9 mouse cellular contexts compared by ENCODE assay signal in genomic region chr17:84003489-84004234, GRCm38 (mm10).
DNase-seq lines count a peak whose midpoint lies in the region; ATAC-seq and TF ChIP-seq lines count a peak whose summit lies in the region.
"Had no signal": no experiment of that assay in that cellular context is flagged by ENCODE, and none has a peak within 500 bp of the region (broad histone marks: within the 10 kb centered on the region; RNA-seq: fewer than 3 reads in every experiment).

No protein-coding gene starts in this region.

- no peak overlapping the region for H3K9ac ChIP-seq in heart, embryonic 12.5 days
- no peak overlapping the region for H3K9ac ChIP-seq in limb, embryonic 13.5 days
- H3K9ac ChIP-seq: neural tube, embryonic 12.5 days had no signal

- H3K36me3 ChIP-seq in heart, embryonic 10.5 days = no peaks in the 10 kb centered on the region
- no peaks in the 10 kb centered on the region for H3K36me3 ChIP-seq in heart, embryonic 12.5 days
- H3K36me3 ChIP-seq in E14TG2a.4 (ENCODE audit: insufficient read depth, low read length) = no peaks in the 10 kb centered on the region
- H3K36me3 ChIP-seq in limb, embryonic 13.5 days = no peaks in the 10 kb centered on the region
- H3K36me3 ChIP-seq: neural tube, embryonic 12.5 days had no signal

- H3K27ac ChIP-seq in heart, embryonic 10.5 days = peak overlapping the region; percentile 64; the same call in 1 of the 2 replicates
- no peak overlapping the region for H3K27ac ChIP-seq in heart, embryonic 12.5 days (ENCODE audit: poor library complexity, severe bottlenecking)
- H3K27ac ChIP-seq in embryonic fibroblast, embryonic 13.5 days (ENCODE audit: insufficient read depth, low read length) = peak overlapping the region; percentile 92
- H3K27ac ChIP-seq in limb, embryonic 13.5 days = peak overlapping the region; percentile 79
- H3K27ac ChIP-seq: neural tube, embryonic 12.5 days had no signal

- H3K4me1 ChIP-seq in heart, embryonic 10.5 days = peaks cover 23% of the 10 kb centered on the region
- 0 out of 2 replicates have a peak, but pooled peaks cover 2% of the 10 kb centered on the region for H3K4me1 ChIP-seq in heart, embryonic 12.5 days (replicated peaks)
- peaks cover 92% of the 10 kb centered on the region for H3K4me1 ChIP-seq in E14TG2a.4 (replicated peaks; ENCODE audit: low read depth, low read length)
- peaks cover 11% of the 10 kb centered on the region for H3K4me1 ChIP-seq in embryonic fibroblast, embryonic 13.5 days (ENCODE audit: control insufficient read depth, insufficient read depth, low read length)
- peaks cover 54% of the 10 kb centered on the region for H3K4me1 ChIP-seq in limb, embryonic 13.5 days

- no peak overlapping the region for H3K4me2 ChIP-seq in heart, embryonic 12.5 days
- H3K4me2 ChIP-seq in limb, embryonic 13.5 days (replicated peaks) = no peak overlapping the region
- H3K4me2 ChIP-seq: neural tube, embryonic 12.5 days had no signal

- ATAC-seq in heart, embryonic 12.5 days (ENCODE audit: insufficient number of reproducible peaks, low FRiP score) = no peak
- ATAC-seq in limb, embryonic 13.5 days (ENCODE audit: low FRiP score, low read depth) = no peak

- peak; percentile 35; the same call in 1 of the 2 replicates for TF ChIP-seq POLR2A in embryonic fibroblast, embryonic 13.5 days (IDR thresholded peaks at IDR 0.05; ENCODE audit: low read depth, low read length)

- no peak overlapping the region for H3K4me3 ChIP-seq in heart, embryonic 10.5 days
- no peak overlapping the region for H3K4me3 ChIP-seq in heart, embryonic 12.5 days
- peak overlapping the region; percentile 52 for H3K4me3 ChIP-seq in E14TG2a.4 (replicated peaks; ENCODE audit: low read length)
- no peak overlapping the region for H3K4me3 ChIP-seq in embryonic fibroblast, embryonic 13.5 days (ENCODE audit: insufficient read depth, low read length)
- H3K4me3 ChIP-seq in limb, embryonic 13.5 days = no peak overlapping the region
- H3K4me3 ChIP-seq: neural tube, embryonic 12.5 days had no signal

- DNase-seq in heart, embryonic 10.5 days (ENCODE audit: low spot score) = no peak
- no peak for DNase-seq in thymus, postnatal 25 days
- no peak for DNase-seq in cerebellum, adult 9-11 months
- no peak for DNase-seq in layer of hippocampus, adult 9-11 months

- no peak for TF ChIP-seq CTCF in E14TG2a.4 (conservative IDR thresholded peaks at IDR 0.05; ENCODE audit: low read length)
- TF ChIP-seq CTCF in embryonic fibroblast, embryonic 13.5 days (IDR thresholded peaks at IDR 0.05; ENCODE audit: borderline replicate concordance, insufficient read depth, low read length) = no peak

- H3K9me3 ChIP-seq in heart, embryonic 10.5 days = no peaks in the 10 kb centered on the region
- no peaks in the 10 kb centered on the region for H3K9me3 ChIP-seq in heart, embryonic 12.5 days (replicated peaks)
- no peaks in the 10 kb centered on the region for H3K9me3 ChIP-seq in E14TG2a.4 (ENCODE audit: low read length)
- H3K9me3 ChIP-seq in limb, embryonic 13.5 days = no peaks in the 10 kb centered on the region
- H3K9me3 ChIP-seq: neural tube, embryonic 12.5 days had no signal

- H3K27me3 ChIP-seq in heart, embryonic 10.5 days (ENCODE audit: insufficient read depth, poor library complexity, severe bottlenecking) = peaks cover 7% of the 10 kb centered on the region; the same call in 1 of the 2 replicates
- H3K27me3 ChIP-seq in heart, embryonic 12.5 days (replicated peaks) = 0 out of 2 replicates have a peak, but pooled peaks cover 8% of the 10 kb centered on the region
- H3K27me3 ChIP-seq in E14TG2a.4 (ENCODE audit: insufficient read depth, low read length) = peaks cover 8% of the 10 kb centered on the region
- H3K27me3 ChIP-seq in limb, embryonic 13.5 days = no peaks in the 10 kb centered on the region
- H3K27me3 ChIP-seq: neural tube, embryonic 12.5 days had no signal

- 54% methylated on average over 9 of the region's 9 CpGs for WGBS in heart, embryonic 10.5 days
- 57% methylated on average over 9 of the region's 9 CpGs for WGBS in heart, embryonic 12.5 days
- WGBS in limb, embryonic 13.5 days = 40% methylated on average over 9 of the region's 9 CpGs
